Mouse (Mus musculus): Measurements from ENCODE around the gene Trpm8. TPM values are rescaled to one million over a fixed set of nuclear protein-coding genes. Genes with fewer than 3 reads are reported as not detected.
A peak's percentile ranks its signal among the peaks of the same experiment; 100 is the strongest.

Gene Trpm8
- polyA plus RNA-seq, 2 experiments = not detected

DNA sequence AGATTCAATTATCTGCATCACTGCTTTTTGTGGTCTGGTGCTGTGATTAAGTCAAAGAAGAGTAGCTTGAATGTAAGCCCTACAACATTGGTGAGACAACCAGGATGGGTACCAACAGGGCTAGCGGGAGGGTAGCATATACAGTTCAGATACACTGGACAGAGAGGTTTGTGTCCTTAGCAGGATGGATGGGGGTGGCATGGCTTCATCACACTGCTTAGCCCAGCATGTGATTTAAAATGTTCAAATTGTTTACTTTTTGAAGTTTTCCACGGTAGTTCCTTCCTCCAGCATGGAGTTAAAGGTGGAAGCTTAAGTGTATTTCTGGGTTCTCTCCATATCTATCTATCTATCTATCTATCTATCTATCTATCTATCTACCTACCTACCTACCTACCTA lies 11.7 kb downstream of the Trpm8 start:
- H3K9ac ChIP-seq (replicated peaks) = no peak overlapping the region
- ATAC-seq (ENCODE audit: insufficient read depth) = no peak
- H3K9me3 ChIP-seq (ENCODE audit: control insufficient read depth, low read length) = no peaks in the 10 kb centered on the region
- DNase-seq (ENCODE audit: low read depth in 3 of 3, low spot score in 3 of 3) = no peak
- no peak for TF ChIP-seq EP300 (IDR thresholded peaks at IDR 0.05; ENCODE audit: low read depth)
- no peak; the same call in 1 of the 2 replicates for TF ChIP-seq CTCF (IDR thresholded peaks at IDR 0.05; ENCODE audit: low read depth)
- no peak overlapping the region for H3K27ac ChIP-seq
- H3K4me2 ChIP-seq (ENCODE audit: low read depth) = no peak overlapping the region
- H3K36me3 ChIP-seq (replicated peaks; ENCODE audit: control insufficient read depth, insufficient read depth, low read depth) = no peaks in the 10 kb centered on the region
- 35% methylated on average over 2 of the region's 2 CpGs for WGBS (ENCODE audit: insufficient replicate concordance)
- H3K4me3 ChIP-seq (ENCODE audit: insufficient read depth in 1 of 2, low read depth in 2 of 2, low read length in 2 of 2) = no peak overlapping the region
- H3K27me3 ChIP-seq (ENCODE audit: control insufficient read depth, insufficient read depth, low read length) = no peaks in the 10 kb centered on the region
- no peaks in the 10 kb centered on the region for H3K4me1 ChIP-seq (replicated peaks; ENCODE audit: control insufficient read depth in 2 of 2, insufficient read depth in 2 of 2, low read length in 1 of 2)

DNA sequence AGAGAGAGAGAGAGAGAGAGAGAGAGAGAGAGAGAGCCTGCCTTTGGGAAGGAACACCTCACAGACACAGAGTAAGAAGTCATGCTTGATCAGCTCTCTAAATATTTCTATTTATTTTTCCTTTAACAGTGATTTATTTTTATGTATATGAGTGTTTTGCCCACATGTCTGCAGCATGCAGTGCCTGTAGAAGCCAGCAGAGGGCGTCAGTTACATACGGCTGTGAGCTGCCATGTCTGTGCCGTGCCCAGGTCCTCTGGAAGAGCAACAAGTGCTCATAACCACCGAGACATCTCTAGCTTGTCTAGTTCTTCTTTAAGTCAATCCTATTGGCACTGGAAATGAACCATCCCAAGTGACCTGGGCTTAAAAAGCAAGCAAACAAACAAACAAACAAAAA lies 12.5 kb downstream of the Trpm8 start:
- Histone ChIP-seq H3K4me3 (ENCODE audit: insufficient read depth in 1 of 2, low read depth in 2 of 2, low read length in 2 of 2) (no peak overlapping the region), H3K36me3 (replicated peaks; ENCODE audit: control insufficient read depth, insufficient read depth, low read depth) (no peaks in the 10 kb centered on the region), H3K4me2 (ENCODE audit: low read depth) (no peak overlapping the region), H3K27ac (no peak overlapping the region), H3K27me3 (ENCODE audit: control insufficient read depth, insufficient read depth, low read length) (no peaks in the 10 kb centered on the region), H3K9ac (replicated peaks) (no peak overlapping the region), H3K9me3 (ENCODE audit: control insufficient read depth, low read length) (no peaks in the 10 kb centered on the region), H3K4me1 (replicated peaks; ENCODE audit: control insufficient read depth in 2 of 2, insufficient read depth in 2 of 2, low read length in 1 of 2) (no peaks in the 10 kb centered on the region)
- ATAC-seq (ENCODE audit: insufficient read depth) (no peak), DNase-seq (ENCODE audit: low read depth in 3 of 3, low spot score in 3 of 3) (no peak)
- no peak for TF ChIP-seq EP300 (IDR thresholded peaks at IDR 0.05; ENCODE audit: low read depth)
- peak; percentile 94 for TF ChIP-seq CTCF (IDR thresholded peaks at IDR 0.05; ENCODE audit: low read depth)
- WGBS (ENCODE audit: insufficient replicate concordance) = 28% methylated on average over 4 of the region's 4 CpGs

DNA sequence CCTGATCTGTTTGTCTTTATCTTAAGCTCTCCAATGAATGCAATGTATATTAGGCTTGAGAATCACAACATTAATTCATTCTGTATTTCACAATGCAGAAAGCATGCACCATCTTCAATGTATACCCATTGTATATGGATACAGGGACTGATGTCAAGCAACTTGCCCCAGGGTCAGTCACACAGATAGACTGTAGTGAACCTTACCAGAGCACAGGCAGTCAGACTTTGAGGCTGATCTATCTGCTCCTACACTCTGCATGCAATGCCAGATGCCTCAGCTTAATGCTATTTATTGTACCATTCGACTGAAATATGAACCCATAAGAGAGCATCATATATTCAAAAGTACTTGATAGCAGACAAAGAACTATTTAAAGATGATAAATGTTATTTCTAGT lies 13.1 kb downstream of the Trpm8 start:
- H3K4me1 ChIP-seq (replicated peaks; ENCODE audit: control insufficient read depth in 2 of 2, insufficient read depth in 2 of 2, low read length in 1 of 2) = no peaks in the 10 kb centered on the region
- WGBS (ENCODE audit: insufficient replicate concordance) = 38% methylated on average over 1 of the region's 1 CpGs
- no peak overlapping the region for H3K4me3 ChIP-seq (ENCODE audit: insufficient read depth in 1 of 2, low read depth in 2 of 2, low read length in 2 of 2)
- H3K27me3 ChIP-seq (ENCODE audit: control insufficient read depth, insufficient read depth, low read length) = no peaks in the 10 kb centered on the region
- H3K9me3 ChIP-seq (ENCODE audit: control insufficient read depth, low read length) = peaks cover 2% of the 10 kb centered on the region
- no peak overlapping the region for H3K4me2 ChIP-seq (ENCODE audit: low read depth)
- ATAC-seq (ENCODE audit: insufficient read depth) = no peak
- no peak for DNase-seq (ENCODE audit: low read depth in 3 of 3, low spot score in 3 of 3)
- H3K9ac ChIP-seq (replicated peaks) = no peak overlapping the region
- H3K36me3 ChIP-seq (replicated peaks; ENCODE audit: control insufficient read depth, insufficient read depth, low read depth) = no peaks in the 10 kb centered on the region
- TF ChIP-seq EP300 (IDR thresholded peaks at IDR 0.05; ENCODE audit: low read depth) (no peak), CTCF (IDR thresholded peaks at IDR 0.05; ENCODE audit: low read depth) (no peak)
- no peak overlapping the region for H3K27ac ChIP-seq

DNA sequence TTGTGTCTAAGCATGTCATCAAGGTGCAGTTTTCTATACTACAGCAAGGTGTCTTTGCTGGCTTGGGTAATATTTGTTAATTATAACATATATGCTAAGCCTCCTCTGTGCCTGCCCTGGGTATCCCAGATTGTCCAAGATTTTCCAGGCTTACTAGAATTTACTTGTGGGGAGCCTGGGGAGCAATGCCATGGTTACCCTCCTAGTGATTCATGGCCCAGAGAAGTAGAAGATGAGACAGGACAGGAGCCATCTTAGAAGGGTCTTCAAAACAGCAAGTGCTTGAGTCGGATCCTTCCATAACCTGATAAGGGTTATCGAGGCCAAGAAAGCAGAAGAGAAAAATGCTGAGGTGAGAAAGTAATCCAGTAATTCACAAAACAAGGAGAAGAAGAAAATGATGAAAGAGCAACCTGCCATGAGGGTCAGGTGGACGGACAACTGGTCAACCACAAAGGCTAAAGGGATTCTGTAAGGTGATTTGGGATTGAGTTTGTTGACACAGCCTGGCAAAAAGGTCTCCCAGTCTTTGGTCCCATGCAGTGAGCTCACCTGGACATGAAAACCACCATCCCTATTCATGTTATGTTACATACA lies 14.0 kb downstream of the Trpm8 start:
- no peaks in the 10 kb centered on the region for H3K27me3 ChIP-seq (ENCODE audit: control insufficient read depth, insufficient read depth, low read length)
- ATAC-seq (ENCODE audit: insufficient read depth) (no peak), DNase-seq (ENCODE audit: low read depth in 3 of 3, low spot score in 3 of 3) (no peak)
- WGBS (ENCODE audit: insufficient replicate concordance) = 42% methylated on average over 3 of the region's 3 CpGs
- H3K4me3 ChIP-seq (ENCODE audit: insufficient read depth in 1 of 2, low read depth in 2 of 2, low read length in 2 of 2) = no peak overlapping the region
- no peak overlapping the region for H3K9ac ChIP-seq (replicated peaks)
- no peak overlapping the region for H3K27ac ChIP-seq
- no peaks in the 10 kb centered on the region for H3K4me1 ChIP-seq (replicated peaks; ENCODE audit: control insufficient read depth in 2 of 2, insufficient read depth in 2 of 2, low read length in 1 of 2)
- no peak overlapping the region for H3K4me2 ChIP-seq (ENCODE audit: low read depth)
- H3K9me3 ChIP-seq (ENCODE audit: control insufficient read depth, low read length) = peaks cover 3% of the 10 kb centered on the region
- TF ChIP-seq CTCF (IDR thresholded peaks at IDR 0.05; ENCODE audit: low read depth) (no peak), EP300 (IDR thresholded peaks at IDR 0.05; ENCODE audit: low read depth) (no peak)
- H3K36me3 ChIP-seq (replicated peaks; ENCODE audit: control insufficient read depth, insufficient read depth, low read depth) = no peaks in the 10 kb centered on the region

DNA sequence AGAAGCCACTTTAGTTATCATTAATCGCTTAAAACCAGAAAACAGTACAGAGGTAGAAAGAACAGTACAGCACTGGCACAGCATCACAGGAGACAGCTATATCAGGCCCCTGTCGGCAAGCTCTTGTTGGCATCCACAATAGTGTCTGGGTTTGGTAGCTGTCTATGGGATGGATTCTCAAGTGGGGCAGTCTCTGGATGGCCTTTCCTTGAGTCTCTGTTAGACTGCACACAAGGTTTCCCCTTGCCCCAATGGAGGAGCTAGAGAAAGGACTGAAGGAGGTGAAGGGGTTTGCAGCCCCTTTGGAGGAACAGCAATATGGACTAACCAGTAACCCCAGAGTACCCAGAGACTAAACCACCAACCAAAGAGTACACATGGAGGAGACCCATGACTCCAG lies 14.6 kb downstream of the Trpm8 start:
- Histone ChIP-seq H3K4me2 (ENCODE audit: low read depth) (no peak overlapping the region), H3K4me3 (ENCODE audit: insufficient read depth in 1 of 2, low read depth in 2 of 2, low read length in 2 of 2) (no peak overlapping the region), H3K27ac (no peak overlapping the region), H3K36me3 (replicated peaks; ENCODE audit: control insufficient read depth, insufficient read depth, low read depth) (no peaks in the 10 kb centered on the region), H3K4me1 (replicated peaks; ENCODE audit: control insufficient read depth in 2 of 2, insufficient read depth in 2 of 2, low read length in 1 of 2) (no peaks in the 10 kb centered on the region), H3K27me3 (ENCODE audit: control insufficient read depth, insufficient read depth, low read length) (no peaks in the 10 kb centered on the region), H3K9me3 (ENCODE audit: control insufficient read depth, low read length) (peaks cover 3% of the 10 kb centered on the region), H3K9ac (replicated peaks) (no peak overlapping the region)
- ATAC-seq (ENCODE audit: insufficient read depth) (no peak), DNase-seq (ENCODE audit: low read depth in 3 of 3, low spot score in 3 of 3) (no peak)
- 40% methylated on average over 2 of the region's 2 CpGs for WGBS (ENCODE audit: insufficient replicate concordance)
- TF ChIP-seq CTCF (IDR thresholded peaks at IDR 0.05; ENCODE audit: low read depth) (no peak), EP300 (IDR thresholded peaks at IDR 0.05; ENCODE audit: low read depth) (no peak)
